Mouse (Mus musculus): ENCODE results near the gene Pcgf2.

DNA sequence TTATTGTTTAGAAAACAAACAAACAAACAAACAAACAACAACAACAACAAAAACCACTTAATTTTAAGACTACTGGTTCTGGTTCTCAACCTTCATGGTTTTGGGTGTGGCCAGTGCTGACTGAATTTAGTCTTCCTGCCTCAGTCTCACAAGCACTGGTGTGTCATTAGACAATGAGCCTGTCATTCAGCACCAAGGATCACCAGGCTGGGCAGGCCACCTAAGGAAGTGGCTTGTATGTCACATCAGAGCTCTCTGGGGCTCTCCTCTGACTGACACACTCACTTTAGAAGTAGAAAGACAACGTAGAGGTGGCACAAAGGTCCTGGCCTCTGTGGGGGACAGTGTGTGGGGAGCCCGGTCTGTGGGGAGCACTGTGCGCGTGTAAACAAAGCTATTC, 18.7 kb upstream of the Pcgf2 start:
- TF ChIP-seq CTCF (IDR thresholded peaks at IDR 0.05; ENCODE audit: low read depth, low read length) (no peak), TAL1 (conservative IDR thresholded peaks at IDR 0.05; ENCODE audit: low read depth, low read length) (no peak), GATA1 (IDR thresholded peaks at IDR 0.05; ENCODE audit: borderline replicate concordance, low read length) (no peak), GATA2 (IDR thresholded peaks at IDR 0.05; ENCODE audit: borderline replicate concordance, low read depth, low read length) (no peak)
